Mouse (Mus musculus): ENCODE measurements around the gene Snrpg. TPM values are rescaled to one million over a fixed set of nuclear protein-coding genes. Genes with fewer than 3 reads are reported as not detected.

The Snrpg gene
- polyA plus RNA-seq, 1 experiment from 2014 or later, result 251 TPM

DNA sequence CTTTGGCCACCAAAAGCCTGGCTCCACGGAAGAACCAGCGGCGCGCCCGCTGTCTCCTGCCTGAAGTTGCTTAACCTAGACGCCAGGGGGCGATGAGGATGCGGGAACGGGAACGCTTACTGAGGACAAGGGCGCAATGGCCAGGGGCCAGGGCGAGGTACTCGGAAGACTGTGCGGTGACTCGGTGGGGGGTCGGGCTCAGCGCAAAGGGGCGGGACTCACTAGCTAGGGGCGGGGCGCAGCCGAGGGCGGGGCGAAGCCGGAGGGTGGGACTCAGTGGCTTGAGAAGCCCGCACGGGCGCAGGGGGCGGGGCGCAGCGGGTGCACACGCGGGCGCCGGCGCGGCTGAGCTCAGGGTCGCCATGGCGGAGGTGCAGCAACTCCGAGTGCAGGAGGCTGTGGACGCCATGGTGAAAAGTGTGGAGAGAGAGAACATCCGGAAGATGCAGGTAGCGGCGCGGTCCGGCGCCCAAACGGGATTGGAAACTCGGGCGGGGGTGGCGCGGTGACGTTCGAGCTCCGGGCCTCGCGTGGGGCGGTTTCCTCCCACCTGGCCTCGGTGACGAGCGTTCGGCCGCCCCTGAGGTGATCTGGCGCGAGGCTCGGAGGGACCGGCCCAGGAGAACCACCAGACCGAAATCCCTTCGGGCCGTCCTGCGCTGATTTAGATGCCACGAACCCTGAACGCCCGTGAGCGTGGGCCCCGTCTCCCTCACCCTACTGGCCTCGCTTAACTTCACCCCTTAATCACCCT lies 5.6 kb upstream of the Snrpg start, which contains the start of gene Fam136a:
TSS of gene Fam136a (plus strand) at position 276 of the 754 bp plus-strand sequence.
- peak within 1 kb of the TSS; percentile 91 for H3K4me2 ChIP-seq (replicated peaks; ENCODE audit: low read depth, low read length)
- H3K27me3 ChIP-seq (replicated peaks; ENCODE audit: insufficient read depth, low read length), result no peaks in the 10 kb centered on the region
- peaks cover under 1% of the 10 kb centered on the region; the same call in 1 of the 2 replicates for H3K4me1 ChIP-seq (ENCODE audit: insufficient read depth, low read depth, low read length)
- TF ChIP-seq EP300 (IDR thresholded peaks at IDR 0.05), result no peak
- TF ChIP-seq CTCF (IDR thresholded peaks at IDR 0.05), result peak; percentile 96
- 2% methylated on average over 46 of the region's 76 CpGs for WGBS
- peak; percentile 97 for ATAC-seq
- H3K9me3 ChIP-seq (ENCODE audit: low read length), result no peaks in the 10 kb centered on the region
- H3K4me3 ChIP-seq (ENCODE audit: low read depth, low read length), result peak within 1 kb of the TSS; percentile 67
- DNase-seq (ENCODE audit: low spot score), result peak; percentile 98
- H3K27ac ChIP-seq (ENCODE audit: low read length), result peak within 1 kb of the TSS; percentile 82
- no peaks in the 10 kb centered on the region for H3K36me3 ChIP-seq (ENCODE audit: insufficient read depth, low read length)
- peak within 1 kb of the TSS; percentile 75 for H3K9ac ChIP-seq (replicated peaks; ENCODE audit: low read depth)

DNA sequence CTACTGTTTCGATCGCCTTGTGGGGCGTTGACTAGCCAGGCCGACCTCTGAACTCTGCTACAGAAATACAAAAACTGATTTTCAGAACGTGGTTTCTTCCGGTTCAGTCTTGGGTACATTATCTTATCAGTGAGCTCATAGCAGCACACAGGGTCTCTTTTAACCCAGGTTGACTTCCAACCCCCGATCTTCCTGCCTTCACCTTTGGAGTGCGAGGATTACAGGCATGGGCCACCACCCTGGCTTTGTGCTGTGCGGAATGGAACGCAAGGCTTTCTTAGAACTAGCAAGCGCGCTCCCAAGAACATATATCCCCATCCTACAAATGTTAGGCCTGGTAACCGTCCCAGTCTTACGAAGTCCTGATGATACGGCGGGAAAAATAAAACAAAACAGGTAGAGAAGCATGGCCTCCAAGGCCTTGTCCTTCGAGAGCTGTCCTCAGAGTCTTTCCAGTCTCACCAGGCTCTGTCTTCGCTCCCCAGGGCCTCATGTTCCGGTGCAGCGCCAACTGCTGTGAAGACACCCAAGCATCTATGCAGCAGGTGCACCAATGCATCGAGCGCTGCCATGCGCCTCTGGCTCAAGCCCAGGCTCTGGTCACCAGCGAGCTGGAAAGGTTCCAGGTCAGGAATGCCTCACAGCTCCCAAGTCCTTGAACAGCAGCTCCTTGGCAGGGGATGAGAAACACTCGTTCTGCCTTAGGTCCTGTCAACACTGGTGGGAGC lies 4.8 kb upstream of the Snrpg start:
- H3K4me1 ChIP-seq (ENCODE audit: insufficient read depth, low read depth, low read length), result peaks cover 3% of the 10 kb centered on the region; the same call in 1 of the 2 replicates
- DNase-seq (ENCODE audit: low spot score) (peak; percentile 76), ATAC-seq (no peak)
- peak overlapping the region; percentile 91 for H3K4me2 ChIP-seq (replicated peaks; ENCODE audit: low read depth, low read length)
- 24% methylated on average over 25 of the region's 25 CpGs for WGBS
- TF ChIP-seq EP300 (IDR thresholded peaks at IDR 0.05) (no peak), CTCF (IDR thresholded peaks at IDR 0.05) (no peak)
- peak overlapping the region; percentile 82 for H3K27ac ChIP-seq (ENCODE audit: low read length)
- H3K36me3 ChIP-seq (ENCODE audit: insufficient read depth, low read length), result no peaks in the 10 kb centered on the region
- H3K4me3 ChIP-seq (ENCODE audit: low read depth, low read length), result peak overlapping the region; percentile 67
- H3K27me3 ChIP-seq (replicated peaks; ENCODE audit: insufficient read depth, low read length), result no peaks in the 10 kb centered on the region
- H3K9ac ChIP-seq (replicated peaks; ENCODE audit: low read depth), result peak overlapping the region; percentile 75
- H3K9me3 ChIP-seq (ENCODE audit: low read length), result no peaks in the 10 kb centered on the region

DNA sequence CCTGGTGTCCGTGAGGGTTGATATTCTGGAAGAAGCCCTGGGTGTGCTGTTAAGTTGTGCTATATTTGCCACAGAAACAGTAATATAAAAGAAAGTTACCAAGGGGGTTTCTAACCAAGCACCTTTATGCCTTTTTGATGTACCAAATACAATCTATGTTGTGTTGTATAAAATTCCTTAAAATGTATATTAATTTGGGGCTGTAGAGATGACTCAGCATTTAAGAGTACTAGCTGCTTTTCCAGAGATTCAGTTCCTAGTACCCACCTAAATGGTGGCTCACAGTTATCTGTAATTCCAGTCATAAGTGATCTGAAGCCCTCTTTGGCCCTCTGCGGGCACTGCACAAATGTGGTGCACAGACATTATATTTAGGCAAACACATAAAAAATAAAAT lies 4.3 kb upstream of the Snrpg start:
- DNase-seq (ENCODE audit: low spot score), result no peak
- H3K9ac ChIP-seq (replicated peaks; ENCODE audit: low read depth), result no peak overlapping the region
- no peaks in the 10 kb centered on the region for H3K9me3 ChIP-seq (ENCODE audit: low read length)
- no peaks in the 10 kb centered on the region for H3K36me3 ChIP-seq (ENCODE audit: insufficient read depth, low read length)
- H3K4me1 ChIP-seq (ENCODE audit: insufficient read depth, low read depth, low read length), result peaks cover 3% of the 10 kb centered on the region; the same call in 1 of the 2 replicates
- no peak for TF ChIP-seq CTCF (IDR thresholded peaks at IDR 0.05)
- no peak for TF ChIP-seq EP300 (IDR thresholded peaks at IDR 0.05)
- H3K4me2 ChIP-seq (replicated peaks; ENCODE audit: low read depth, low read length), result no peak overlapping the region
- no peak for ATAC-seq
- no peaks in the 10 kb centered on the region for H3K27me3 ChIP-seq (replicated peaks; ENCODE audit: insufficient read depth, low read length)
- no peak overlapping the region for H3K27ac ChIP-seq (ENCODE audit: low read length)
- WGBS, result 40% methylated on average over 2 of the region's 2 CpGs
- no peak overlapping the region for H3K4me3 ChIP-seq (ENCODE audit: low read depth, low read length)

DNA sequence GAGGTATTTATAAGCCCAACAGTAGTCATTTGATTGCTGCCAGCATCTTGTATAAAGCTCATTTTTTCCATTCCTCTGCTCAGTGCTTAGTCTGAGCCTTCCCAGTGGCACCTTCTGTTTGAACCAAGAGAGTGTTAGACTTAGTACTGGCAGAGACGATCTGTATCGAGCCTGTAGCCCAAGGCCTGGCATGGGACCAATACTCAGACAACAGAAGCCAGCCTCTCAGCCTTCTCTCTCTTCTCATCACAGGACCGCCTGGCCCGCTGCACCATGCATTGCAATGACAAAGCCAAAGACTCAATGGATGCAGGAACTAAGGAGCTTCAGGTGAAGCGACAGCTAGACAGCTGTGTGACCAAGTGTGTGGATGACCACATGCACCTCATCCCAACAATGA lies 2.6 kb upstream of the Snrpg start:
- no peaks in the 10 kb centered on the region for H3K9me3 ChIP-seq (ENCODE audit: low read length)
- no peaks in the 10 kb centered on the region for H3K36me3 ChIP-seq (ENCODE audit: insufficient read depth, low read length)
- H3K4me3 ChIP-seq (ENCODE audit: low read depth, low read length), result no peak overlapping the region
- H3K27me3 ChIP-seq (replicated peaks; ENCODE audit: insufficient read depth, low read length), result no peaks in the 10 kb centered on the region
- H3K27ac ChIP-seq (ENCODE audit: low read length), result no peak overlapping the region
- no peak for ATAC-seq
- no peak overlapping the region for H3K9ac ChIP-seq (replicated peaks; ENCODE audit: low read depth)
- WGBS, result 93% methylated on average over 5 of the region's 5 CpGs
- DNase-seq (ENCODE audit: low spot score), result no peak
- no peak for TF ChIP-seq CTCF (IDR thresholded peaks at IDR 0.05)
- no peak for TF ChIP-seq EP300 (IDR thresholded peaks at IDR 0.05)
- H3K4me1 ChIP-seq (ENCODE audit: insufficient read depth, low read depth, low read length), result peaks cover 3% of the 10 kb centered on the region; the same call in 1 of the 2 replicates
- H3K4me2 ChIP-seq (replicated peaks; ENCODE audit: low read depth, low read length), result no peak overlapping the region

DNA sequence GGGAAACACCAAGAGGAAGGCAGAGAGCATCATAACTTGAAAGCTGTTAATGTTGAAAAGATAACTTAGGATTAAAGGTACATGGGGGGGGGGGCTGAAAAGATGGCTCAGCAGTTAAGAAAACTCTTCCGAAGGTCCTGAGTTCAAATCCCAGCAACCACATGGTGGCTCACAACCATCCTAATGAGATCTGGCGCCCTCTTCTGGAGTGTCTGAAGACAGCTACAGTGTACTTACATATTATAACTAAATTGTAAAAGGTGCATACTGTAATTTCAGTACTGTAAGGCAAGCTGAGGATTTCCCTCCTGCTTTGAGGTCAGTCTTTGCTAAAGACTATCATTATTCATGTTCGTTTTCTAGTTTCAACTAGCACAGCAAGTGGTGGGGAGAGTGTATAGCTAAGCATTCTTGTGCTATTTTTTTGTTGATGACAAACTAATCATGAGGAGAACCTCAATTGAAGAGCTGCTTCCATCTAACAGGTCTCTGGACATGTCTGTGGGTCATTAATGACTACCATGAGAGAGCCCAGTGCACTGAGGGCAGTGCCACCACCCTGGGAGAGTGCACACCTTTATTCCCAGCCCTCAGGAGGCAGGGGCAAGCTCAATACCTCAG lies 901 bp upstream of the Snrpg start:
- H3K9ac ChIP-seq (replicated peaks; ENCODE audit: low read depth), result no peak overlapping the region
- no peak for DNase-seq (ENCODE audit: low spot score)
- 0 out of 2 replicates have a peak overlapping the region, but pooled peaks have one; percentile 78 for H3K4me2 ChIP-seq (replicated peaks; ENCODE audit: low read depth, low read length)
- H3K4me1 ChIP-seq (ENCODE audit: insufficient read depth, low read depth, low read length), result peaks cover 3% of the 10 kb centered on the region; the same call in 1 of the 2 replicates
- 67% methylated on average over 3 of the region's 3 CpGs for WGBS
- H3K27ac ChIP-seq (ENCODE audit: low read length), result 0 out of 2 replicates have a peak overlapping the region, but pooled peaks have one; percentile 69
- no peak for ATAC-seq
- H3K9me3 ChIP-seq (ENCODE audit: low read length), result no peaks in the 10 kb centered on the region
- H3K27me3 ChIP-seq (replicated peaks; ENCODE audit: insufficient read depth, low read length), result no peaks in the 10 kb centered on the region
- no peaks in the 10 kb centered on the region for H3K36me3 ChIP-seq (ENCODE audit: insufficient read depth, low read length)
- no peak overlapping the region for H3K4me3 ChIP-seq (ENCODE audit: low read depth, low read length)
- TF ChIP-seq EP300 (IDR thresholded peaks at IDR 0.05) (no peak), CTCF (IDR thresholded peaks at IDR 0.05) (peak; percentile 52)
